Mouse (Mus musculus): ENCODE data around the gene Strn3. TPM values are rescaled to one million over a fixed set of nuclear protein-coding genes. Genes with fewer than 3 reads are reported as not detected.
A peak's percentile ranks its signal among the peaks of the same experiment; 100 is the strongest.

Strn3 gene
- total RNA-seq (2015) (34.8 and 36.5 TPM in 2 replicates), total RNA-seq (2017) (47.9 and 69.3 TPM in 2 replicates)

DNA sequence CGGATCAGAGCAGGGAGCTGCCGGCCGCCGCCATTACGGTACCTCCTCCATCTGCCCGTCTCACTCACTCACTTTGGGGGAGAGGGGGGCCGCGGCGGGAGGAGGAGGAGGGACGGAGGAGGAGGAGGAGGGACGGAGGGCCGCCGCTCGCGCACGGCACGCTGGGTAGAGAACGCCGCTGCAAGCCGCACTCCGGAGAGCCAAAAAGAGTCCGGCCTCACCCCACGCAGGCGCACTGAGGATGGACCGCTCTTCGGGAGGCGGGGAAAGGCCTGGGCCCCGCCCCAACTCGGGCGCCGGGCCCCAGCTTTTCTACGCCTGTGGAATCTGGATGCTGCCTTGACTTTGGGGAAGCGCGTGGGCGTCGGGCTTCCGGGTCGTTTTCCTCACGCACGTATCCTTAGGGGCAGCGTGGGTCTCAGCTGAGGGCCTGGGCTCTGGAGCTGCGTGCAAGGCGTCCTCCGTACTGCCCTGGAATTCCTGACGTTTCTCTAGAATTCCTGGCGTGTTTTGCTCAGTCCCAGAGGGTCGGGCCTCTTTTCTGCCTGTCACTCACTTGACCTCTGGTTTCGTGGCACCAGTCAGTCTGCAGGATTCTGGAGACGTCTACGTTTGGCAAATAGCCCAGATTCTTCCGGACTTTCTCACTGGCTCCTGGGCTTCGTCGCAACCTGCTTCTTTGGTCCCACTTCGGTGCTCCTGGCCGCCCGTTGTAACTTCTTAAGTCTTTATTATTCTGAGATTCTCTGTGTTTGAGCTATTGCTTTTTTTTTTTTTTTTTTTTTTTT is at the start of gene Strn3:
Gene Strn3, minus strand, starts transcription at position 53 of the 788 bp plus-strand sequence.
- peak; percentile 86 for ATAC-seq (replicated peaks; ENCODE audit: poor library complexity)

GRCm38 (mm10) chr12:51736807-51737206 is 45.1 kb upstream of the Strn3 start:
- no peak for ATAC-seq (replicated peaks; ENCODE audit: poor library complexity)

DNA sequence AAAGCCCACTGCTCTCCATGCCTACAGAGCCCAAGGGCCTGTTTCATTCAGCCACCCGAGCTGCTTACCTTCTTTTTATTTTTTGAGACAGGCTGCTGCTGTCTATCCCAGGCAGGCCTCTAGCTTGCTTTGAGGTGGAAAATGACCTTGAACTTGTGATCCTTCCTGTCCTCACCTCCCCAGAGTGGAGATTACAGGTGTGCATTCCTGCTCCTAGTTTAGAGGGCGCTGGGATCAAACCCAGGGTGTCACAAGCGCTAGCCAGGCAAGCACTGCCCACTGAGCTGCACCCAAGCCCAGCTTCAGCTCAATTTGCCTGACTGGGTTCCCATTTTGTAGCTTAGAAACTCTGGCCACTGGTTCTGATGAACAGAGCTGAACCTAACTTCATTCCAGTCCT is 44.7 kb upstream of the Strn3 start:
- ATAC-seq (replicated peaks; ENCODE audit: poor library complexity) = no peak

DNA sequence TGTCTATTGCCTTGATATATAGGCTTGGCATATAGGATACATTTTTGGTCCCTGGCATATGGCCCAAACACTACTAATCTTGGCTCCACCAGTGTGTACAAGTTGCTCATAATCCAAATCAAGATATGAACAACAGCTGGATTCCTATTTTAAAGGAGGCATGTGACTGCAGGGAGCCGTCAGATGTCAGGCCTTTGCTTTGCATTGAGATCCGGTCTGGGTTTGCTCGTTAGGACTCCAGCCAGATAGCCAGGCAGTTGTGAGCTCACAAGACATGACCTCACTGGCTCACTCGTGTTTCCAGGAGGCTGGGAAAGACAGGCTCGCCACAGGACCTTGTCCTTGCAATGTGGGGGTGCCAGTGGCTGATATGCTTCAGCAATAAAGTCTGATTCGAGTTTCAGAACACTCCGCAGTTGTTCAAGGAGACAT is 44.2 kb upstream of the Strn3 start:
- peak; percentile 34 for ATAC-seq (replicated peaks; ENCODE audit: poor library complexity)

GRCm38 (mm10) chr12:51734605-51735211 is 43.0 kb upstream of the Strn3 start:
- ATAC-seq (replicated peaks; ENCODE audit: poor library complexity) = no peak

GRCm38 (mm10) chr12:51729827-51730226 is 38.1 kb upstream of the Strn3 start:
- ATAC-seq (replicated peaks; ENCODE audit: poor library complexity) = no peak

GRCm38 (mm10) chr12:51729058-51729457 is 37.4 kb upstream of the Strn3 start:
- no peak for ATAC-seq (replicated peaks; ENCODE audit: poor library complexity)

DNA sequence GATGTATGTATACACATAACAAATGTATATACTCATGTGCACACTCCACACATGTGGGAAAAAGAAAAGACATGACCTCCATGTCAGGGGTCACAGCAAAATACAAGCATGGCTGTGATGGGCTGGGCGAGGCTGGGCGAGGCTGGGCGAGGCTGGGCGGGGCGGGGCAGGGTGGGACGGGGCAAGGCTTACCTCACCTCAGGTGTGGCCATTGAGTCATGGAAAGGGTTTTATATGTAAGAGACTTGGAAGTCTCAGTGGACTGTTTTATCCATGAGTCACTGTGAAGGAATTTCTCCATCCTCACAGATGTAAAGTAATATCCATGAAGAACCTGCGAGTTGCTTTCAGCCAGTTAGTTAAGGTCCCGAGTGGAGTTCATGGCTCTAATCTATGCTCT is 30.1 kb upstream of the Strn3 start:
- no peak for ATAC-seq (replicated peaks; ENCODE audit: poor library complexity)

- peak; percentile 98 for ATAC-seq (replicated peaks; ENCODE audit: poor library complexity)
Measured at GRCm38 (mm10) chr12:51718617-51719016, 26.9 kb upstream of the Strn3 start.

DNA sequence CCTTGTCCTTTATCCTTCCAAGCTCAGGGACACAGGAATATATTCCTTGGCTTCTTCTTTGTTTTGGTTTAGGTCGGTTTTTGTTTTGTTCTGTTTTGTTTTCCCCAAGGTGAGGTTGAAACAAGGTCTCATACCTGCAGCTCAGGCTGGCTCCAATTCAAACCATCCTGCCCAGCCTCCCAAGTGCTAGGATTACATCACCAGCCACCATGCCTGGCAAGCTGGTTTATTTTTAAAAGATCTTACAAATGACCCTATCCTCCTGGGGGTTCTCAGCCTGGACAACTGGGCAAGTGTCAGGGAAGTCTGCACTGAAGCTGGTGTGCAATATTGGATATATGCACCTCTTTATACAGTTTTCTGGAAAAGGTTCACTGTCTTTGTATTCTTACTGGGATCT is 21.0 kb upstream of the Strn3 start:
- ATAC-seq (replicated peaks; ENCODE audit: poor library complexity) = no peak

GRCm38 (mm10) chr12:51710154-51710553 is 18.5 kb upstream of the Strn3 start:
- ATAC-seq (replicated peaks; ENCODE audit: poor library complexity) = no peak

- no peak for ATAC-seq (replicated peaks; ENCODE audit: poor library complexity)
Measured at GRCm38 (mm10) chr12:51709741-51710140, 18.0 kb upstream of the Strn3 start.

GRCm38 (mm10) chr12:51708941-51709686 is 17.4 kb upstream of the Strn3 start:
- peak; percentile 32 for ATAC-seq (replicated peaks; ENCODE audit: poor library complexity)

DNA sequence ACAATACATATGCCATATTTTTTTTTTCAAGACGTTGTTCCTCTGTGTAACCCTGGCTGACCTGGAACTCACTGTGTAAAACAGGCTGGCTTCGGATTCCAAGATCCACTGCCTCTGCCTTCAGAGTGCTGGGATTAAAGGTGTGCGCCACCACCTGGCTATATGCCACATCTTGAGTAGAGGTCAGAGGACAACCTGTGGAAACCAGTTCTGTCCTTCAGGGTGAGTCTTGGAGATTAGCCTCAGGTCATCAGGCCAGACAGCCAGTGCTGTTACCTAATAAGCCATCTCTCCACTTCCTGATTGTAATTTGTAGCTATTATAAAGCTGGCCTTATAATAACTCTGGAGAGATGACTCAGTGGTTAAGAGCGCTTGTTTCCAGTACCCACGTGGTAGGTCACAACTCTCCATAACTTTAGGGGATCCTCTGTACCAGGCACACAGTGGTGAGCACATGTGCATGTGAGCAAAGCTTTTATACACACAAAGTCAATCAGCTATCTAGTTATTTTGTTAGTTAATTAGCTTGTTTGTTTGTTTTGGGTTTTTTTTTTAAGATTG is 15.1 kb upstream of the Strn3 start:
- no peak for ATAC-seq (replicated peaks; ENCODE audit: poor library complexity)

GRCm38 (mm10) chr12:51705778-51706177 is 14.1 kb upstream of the Strn3 start:
- peak; percentile 26; the same call in 1 of the 2 replicates for ATAC-seq (replicated peaks; ENCODE audit: poor library complexity)

GRCm38 (mm10) chr12:51704572-51704971 is 12.9 kb upstream of the Strn3 start:
- no peak for ATAC-seq (replicated peaks; ENCODE audit: poor library complexity)

- peak; percentile 76 for ATAC-seq (replicated peaks; ENCODE audit: poor library complexity)
Measured at GRCm38 (mm10) chr12:51703859-51704258, 12.2 kb upstream of the Strn3 start.

DNA sequence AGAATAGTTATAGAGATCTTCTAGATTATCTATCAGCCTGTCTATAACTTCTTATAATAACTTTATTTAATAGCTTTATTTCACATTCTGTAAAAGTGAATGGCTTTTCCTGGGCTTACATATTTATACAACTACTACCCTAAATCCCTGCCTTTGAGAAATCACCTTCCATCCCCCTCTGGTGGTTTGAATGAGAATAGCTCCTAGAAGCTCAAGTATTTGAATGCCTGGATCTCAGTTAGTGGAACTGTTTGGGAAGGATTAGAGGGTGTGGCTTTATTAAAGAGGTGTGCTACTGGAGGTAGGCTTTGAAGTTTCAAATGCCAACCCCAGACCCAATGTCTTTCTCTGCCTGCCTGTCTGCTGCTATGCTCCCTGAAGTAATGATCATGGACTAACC is 10.0 kb upstream of the Strn3 start:
- no peak for ATAC-seq (replicated peaks; ENCODE audit: poor library complexity)

DNA sequence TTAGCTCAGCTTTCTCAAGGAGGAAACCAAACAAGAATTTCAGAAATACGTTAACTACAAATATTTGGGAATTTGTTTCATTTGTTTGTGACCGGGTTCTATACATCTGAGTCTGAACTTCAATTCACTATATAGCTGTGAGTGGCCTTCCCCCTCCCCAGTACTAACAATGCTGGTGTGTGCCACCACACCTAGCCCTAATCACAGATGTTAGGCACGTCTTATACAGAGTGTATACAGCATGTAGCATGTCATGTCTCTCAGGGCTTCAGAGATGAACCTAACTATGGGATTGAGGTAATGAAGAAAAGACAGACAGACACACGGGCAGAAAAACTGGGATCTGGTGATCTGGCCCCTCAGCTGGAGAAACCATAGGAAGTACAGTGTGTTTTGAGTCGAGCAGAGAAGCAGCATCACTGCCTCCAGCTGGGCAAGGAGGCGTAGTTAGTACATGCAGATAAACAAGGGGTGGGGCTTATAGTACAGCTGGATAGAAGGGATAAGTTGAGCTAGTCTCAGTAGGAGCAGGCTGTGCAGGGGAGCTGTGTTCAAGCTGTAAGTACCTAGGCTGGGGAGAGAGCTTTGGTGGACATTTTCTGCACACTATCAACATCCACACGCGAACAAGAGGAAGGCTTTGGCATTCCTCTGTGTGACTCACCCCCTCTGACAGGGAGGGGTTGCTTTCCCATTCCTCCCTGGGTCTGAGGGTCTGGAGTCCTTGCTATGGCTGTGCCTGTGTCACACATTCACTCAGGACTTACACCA is 8.1 kb upstream of the Strn3 start:
- peak; percentile 93 for ATAC-seq (replicated peaks; ENCODE audit: poor library complexity)

- no peak for ATAC-seq (replicated peaks; ENCODE audit: poor library complexity)
Measured at GRCm38 (mm10) chr12:51696157-51696556, 4.5 kb upstream of the Strn3 start.

GRCm38 (mm10) chr12:51694966-51695365 is 3.3 kb upstream of the Strn3 start:
- no peak for ATAC-seq (replicated peaks; ENCODE audit: poor library complexity)

Data from megakaryocyte progenitor cell, adult 5-6 weeks (primary cell).